Mouse (Mus musculus) midbrain, embryonic 14.5 days (tissue): ENCODE measurements around the gene Sp8. TPM values are rescaled to one million over a fixed set of nuclear protein-coding genes. Genes with fewer than 3 reads are reported as not detected.

Experiments used
- ATAC-seq: fragments of 200-750 bp; cut with Nextera tagmentation; 2 replicates; pipeline ENCODE4 v1.8.0; 2017; ENCODE audit warnings: moderate number of reproducible peaks, moderate library complexity; ENCODE audit not compliant: low FRiP score, low TSS enrichment
- DNase-seq: peaks from one replicate; pipeline ENCODE4 v3.0.0-alpha.2; 2015
- H3K27ac ChIP-seq: fragments of 300-500 bp; sonication (generic); replicated peaks from 2 replicates; pipeline ENCODE4 v1.5.1; 2014; ENCODE audit warnings: mild to moderate bottlenecking, low read depth, low read length, moderate library complexity
- H3K27me3 ChIP-seq: fragments of 300-500 bp; sonication (generic); 2 replicates; pipeline ENCODE4 v1.6.1; 2014; ENCODE audit warnings: low read length, control low read depth, mixed read lengths; ENCODE audit not compliant: control insufficient read depth, insufficient read depth
- H3K36me3 ChIP-seq: fragments of 300-500 bp; sonication (generic); 2 replicates; pipeline ENCODE4 v1.6.1; 2014; ENCODE audit warnings: low read length, control low read depth; ENCODE audit not compliant: control insufficient read depth, insufficient read depth
- H3K4me1 ChIP-seq: fragments of 300-500 bp; sonication (generic); 2 replicates; pipeline ENCODE4 v1.6.1; 2014; ENCODE audit warnings: mild to moderate bottlenecking, antibody characterized with exemption, low read length, control low read depth; ENCODE audit not compliant: control insufficient read depth, insufficient read depth
- H3K4me2 ChIP-seq: fragments of 300-500 bp; sonication (generic); 2 replicates; pipeline ENCODE4 v1.6.1; 2014; ENCODE audit warnings: mild to moderate bottlenecking, low read length, moderate library complexity
- H3K4me3 ChIP-seq: fragments of 300-500 bp; sonication (generic); replicated peaks from 2 replicates; pipeline ENCODE4 v1.5.1; 2014; ENCODE audit warnings: low read depth, low read length
- H3K9ac ChIP-seq: fragments of 300-500 bp; sonication (generic); replicated peaks from 2 replicates; pipeline ENCODE4 v1.6.1; 2014; ENCODE audit warnings: mild to moderate bottlenecking, low read length, moderate library complexity
- H3K9me3 ChIP-seq: fragments of 300-500 bp; sonication (generic); 2 replicates; pipeline ENCODE4 v1.6.1; 2016; ENCODE audit warnings: low read length, control low read depth, mixed read lengths; ENCODE audit not compliant: control insufficient read depth
- WGBS: fragments of 180-500 bp; shearing (Covaris S2); extraction: QIAGEN DNeasy Blood & Tissue Kit; methylation state at CpG from one replicate; pipeline ENCODE4 v1.1.7; 2014; 5-methylcytosine and 5-hydroxymethylcytosine counted together
- polyA plus RNA-seq: library from polyadenylated mRNA; unstranded; fragments of >200 nt; fragmentation: Nextera tagmentation; extraction: Ambion mirVana; gene quantifications from 2 replicates; pipeline ENCODE4 v1.2.1, GENCODE M21; 2014

The Sp8 gene
- polyA plus RNA-seq, result 1.4 and 1.7 TPM in 2 replicates

GRCm38 (mm10) chr12:118846221-118846620, at the start of gene Sp8:
Gene Sp8 (plus strand): TSS chr12:118846329.
- peak; percentile 37 for DNase-seq
- Histone ChIP-seq H3K27ac (no peak within 1 kb of the TSS), H3K9me3 (no peaks in the 10 kb centered on the region), H3K9ac (peak within 1 kb of the TSS; percentile 20; the same call in 1 of the 2 replicates), H3K4me2 (peak within 1 kb of the TSS; percentile 63), H3K4me1 (0 out of 2 replicates have a peak, but pooled peaks cover 6% of the 10 kb centered on the region), H3K36me3 (no peaks in the 10 kb centered on the region), H3K27me3 (peaks cover 79% of the 10 kb centered on the region), H3K4me3 (peak within 1 kb of the TSS; percentile 39)
- no peak for ATAC-seq
- 7% methylated on average over 6 of the region's 6 CpGs for WGBS

- Histone ChIP-seq H3K9ac (no peak overlapping the region), H3K4me2 (peak overlapping the region; percentile 36), H3K27me3 (peaks cover 49% of the 10 kb centered on the region; the same call in 1 of the 2 replicates), H3K36me3 (no peaks in the 10 kb centered on the region), H3K9me3 (no peaks in the 10 kb centered on the region), H3K27ac (no peak overlapping the region), H3K4me1 (0 out of 2 replicates have a peak, but pooled peaks cover 4% of the 10 kb centered on the region), H3K4me3 (no peak overlapping the region)
- DNase-seq (peak; percentile 65), ATAC-seq (peak; percentile 87)
- WGBS, result under 1% methylated on average over 17 of the region's 17 CpGs
Observed at GRCm38 (mm10) chr12:118811328-118811961, 34.7 kb upstream of the Sp8 start.

GRCm38 (mm10) chr12:118814561-118814960, 31.6 kb upstream of the Sp8 start:
- Histone ChIP-seq H3K4me3 (no peak overlapping the region), H3K27ac (no peak overlapping the region), H3K9ac (no peak overlapping the region), H3K4me2 (no peak overlapping the region), H3K27me3 (peaks cover 22% of the 10 kb centered on the region; the same call in 1 of the 2 replicates), H3K36me3 (no peaks in the 10 kb centered on the region), H3K4me1 (0 out of 2 replicates have a peak, but pooled peaks cover 4% of the 10 kb centered on the region), H3K9me3 (no peaks in the 10 kb centered on the region)
- ATAC-seq, result no peak
- DNase-seq, result no peak
- WGBS, result 92% methylated on average over 3 of the region's 3 CpGs

- Histone ChIP-seq H3K9me3 (no peaks in the 10 kb centered on the region), H3K27me3 (peaks cover 15% of the 10 kb centered on the region; the same call in 1 of the 2 replicates), H3K27ac (no peak overlapping the region), H3K4me1 (0 out of 2 replicates have a peak, but pooled peaks cover 2% of the 10 kb centered on the region), H3K9ac (no peak overlapping the region), H3K4me2 (no peak overlapping the region), H3K4me3 (no peak overlapping the region), H3K36me3 (no peaks in the 10 kb centered on the region)
- ATAC-seq, result no peak
- DNase-seq, result no peak
Observed at GRCm38 (mm10) chr12:118816156-118816555, 30.0 kb upstream of the Sp8 start.

GRCm38 (mm10) chr12:118829881-118830280, 16.2 kb upstream of the Sp8 start:
- H3K9ac ChIP-seq, result no peak overlapping the region
- WGBS, result 59% methylated on average over 6 of the region's 6 CpGs
- no peak overlapping the region for H3K27ac ChIP-seq
- H3K9me3 ChIP-seq, result no peaks in the 10 kb centered on the region
- no peaks in the 10 kb centered on the region for H3K36me3 ChIP-seq
- H3K4me3 ChIP-seq, result no peak overlapping the region
- DNase-seq (no peak), ATAC-seq (no peak)
- peaks cover 2% of the 10 kb centered on the region; the same call in 1 of the 2 replicates for H3K27me3 ChIP-seq
- H3K4me1 ChIP-seq, result no peaks in the 10 kb centered on the region
- no peak overlapping the region for H3K4me2 ChIP-seq

GRCm38 (mm10) chr12:118836411-118837341, 9.5 kb upstream of the Sp8 start:
- Histone ChIP-seq H3K4me1 (peaks cover 10% of the 10 kb centered on the region), H3K27me3 (peaks cover 58% of the 10 kb centered on the region), H3K9me3 (no peaks in the 10 kb centered on the region), H3K4me2 (peak overlapping the region; percentile 64), H3K9ac (peak overlapping the region; percentile 40), H3K27ac (no peak overlapping the region), H3K4me3 (peak overlapping the region; percentile 40), H3K36me3 (no peaks in the 10 kb centered on the region)
- ATAC-seq (peak; percentile 75), DNase-seq (peak; percentile 63)
- WGBS, result under 1% methylated on average over 72 of the region's 72 CpGs

GRCm38 (mm10) chr12:118837361-118837760, 8.8 kb upstream of the Sp8 start:
- ATAC-seq, result no peak
- Histone ChIP-seq H3K4me3 (peak overlapping the region; percentile 40; the same call in 1 of the 2 replicates), H3K36me3 (no peaks in the 10 kb centered on the region), H3K9me3 (no peaks in the 10 kb centered on the region), H3K27ac (no peak overlapping the region), H3K4me1 (peaks cover 10% of the 10 kb centered on the region), H3K9ac (no peak overlapping the region), H3K27me3 (peaks cover 62% of the 10 kb centered on the region), H3K4me2 (peak overlapping the region; percentile 64)
- 6% methylated on average over 11 of the region's 11 CpGs for WGBS
- DNase-seq, result peak; percentile 39

GRCm38 (mm10) chr12:118838260-118838659, 7.9 kb upstream of the Sp8 start:
- H3K36me3 ChIP-seq, result no peaks in the 10 kb centered on the region
- H3K9ac ChIP-seq, result no peak overlapping the region
- H3K27ac ChIP-seq, result no peak overlapping the region
- DNase-seq (no peak), ATAC-seq (no peak)
- H3K27me3 ChIP-seq, result peaks cover 71% of the 10 kb centered on the region
- no peaks in the 10 kb centered on the region for H3K9me3 ChIP-seq
- H3K4me1 ChIP-seq, result peaks cover 10% of the 10 kb centered on the region
- H3K4me3 ChIP-seq, result no peak overlapping the region
- WGBS, result 2% methylated on average over 2 of the region's 2 CpGs
- no peak overlapping the region for H3K4me2 ChIP-seq
